Mouse (Mus musculus) cerebellum, adult 2 months (tissue): Measurements from ENCODE around the gene Cpeb3. TPM values are rescaled to one million over a fixed set of nuclear protein-coding genes. Genes with fewer than 3 reads are reported as not detected.
"Not testable (repeated sequence)": the region's sequence is repeated elsewhere in the genome, so short reads cannot be mapped to it uniquely, and the experiment has no call there.

ENCODE experiments used
- DNase-seq, 2 experiments: peaks; one replicate each; pipeline ENCODE4 v3.0.0; 2021
- H3K27ac ChIP-seq: fragments of 200-500 bp; 2 replicates; pipeline ENCODE4 v1.5.1; 2012; ENCODE audit warnings: low read length, control low read depth, inconsistent platforms; ENCODE audit not compliant: insufficient read depth
- H3K27me3 ChIP-seq: fragments of 200-500 bp; 2 replicates; pipeline ENCODE4 v1.6.1; 2012; ENCODE audit warnings: inconsistent platforms, mild to moderate bottlenecking, low read length, moderate library complexity; ENCODE audit not compliant: control insufficient read depth, insufficient read depth
- H3K4me1 ChIP-seq: fragments of 200-500 bp; 2 replicates; pipeline ENCODE4 v1.6.1; 2011; ENCODE audit warnings: low read length; ENCODE audit not compliant: control insufficient read depth, insufficient read depth
- H3K4me3 ChIP-seq: fragments of 200-500 bp; replicated peaks from 2 replicates; pipeline ENCODE3; 2011; ENCODE audit warnings: mild to moderate bottlenecking, low read depth, low read length, control low read depth; ENCODE audit not compliant: insufficient read depth
- CTCF ChIP-seq: fragments of 200-500 bp; IDR thresholded peaks from 2 replicates; pipeline ENCODE4 v1.5.1; 2011; ENCODE audit warnings: low read depth, mild to moderate bottlenecking, control low read depth, low read length, moderate library complexity, borderline replicate concordance; ENCODE audit not compliant: insufficient read depth
- POLR2A ChIP-seq: fragments of 200-500 bp; IDR thresholded peaks from 2 replicates; pipeline ENCODE4 v1.6.1; 2011; ENCODE audit warnings: low read length, control low read depth, borderline replicate concordance; ENCODE audit not compliant: insufficient read depth
- WGBS: fragments of 180-500 bp; shearing (Covaris S2); methylation state at CpG from one replicate; pipeline ENCODE4 v1.1.7; 2018; 5-methylcytosine and 5-hydroxymethylcytosine counted together
- polyA plus RNA-seq: library from polyadenylated mRNA; depleted of rRNA; stranded (reverse); fragments of >200 nt; gene quantifications from 2 replicates; pipeline ENCODE4 v1.2.3, GENCODE M21; 2012

Gene Cpeb3
- polyA plus RNA-seq, 1 experiment = 41.5 TPM

GRCm38 (mm10) chr19:37237712-37238437 lies 29.5 kb upstream of the Cpeb3 start:
- DNase-seq = no peak
- no peak overlapping the region for H3K27ac ChIP-seq
- no peaks in the 10 kb centered on the region for H3K27me3 ChIP-seq
- no peak overlapping the region for H3K4me3 ChIP-seq
- H3K4me1 ChIP-seq = no peaks in the 10 kb centered on the region
- no peak for TF ChIP-seq POLR2A
- TF ChIP-seq CTCF = no peak
- 11% methylated on average over 15 of the region's 15 CpGs for WGBS

GRCm38 (mm10) chr19:37237306-37237705 lies 28.9 kb upstream of the Cpeb3 start:
- no peak for DNase-seq
- no peaks in the 10 kb centered on the region for H3K27me3 ChIP-seq
- no peaks in the 10 kb centered on the region for H3K4me1 ChIP-seq
- TF ChIP-seq CTCF (no peak), POLR2A (no peak)
- H3K4me3 ChIP-seq = no peak overlapping the region
- H3K27ac ChIP-seq = no peak overlapping the region
- 75% methylated on average over 5 of the region's 5 CpGs for WGBS

GRCm38 (mm10) chr19:37235818-37236217 lies 27.4 kb upstream of the Cpeb3 start:
- no peak overlapping the region for H3K27ac ChIP-seq
- WGBS = 54% methylated on average over 8 of the region's 8 CpGs
- H3K4me1 ChIP-seq = no peaks in the 10 kb centered on the region
- TF ChIP-seq POLR2A (no peak), CTCF (no peak)
- no peak for DNase-seq
- no peak overlapping the region for H3K4me3 ChIP-seq
- no peaks in the 10 kb centered on the region for H3K27me3 ChIP-seq

GRCm38 (mm10) chr19:37233561-37234539 lies 25.4 kb upstream of the Cpeb3 start:
- TF ChIP-seq CTCF = 0 out of 2 replicates have a peak, but pooled peaks have one; percentile 20
- no peak for TF ChIP-seq POLR2A
- no peaks in the 10 kb centered on the region for H3K27me3 ChIP-seq
- H3K4me1 ChIP-seq = no peaks in the 10 kb centered on the region
- peak; percentile 37 to 44 for DNase-seq
- no peak overlapping the region for H3K27ac ChIP-seq
- 7% methylated on average over 63 of the region's 63 CpGs for WGBS
- H3K4me3 ChIP-seq = peak overlapping the region; percentile 51

- not testable (repeated sequence) for DNase-seq, H3K27ac ChIP-seq, H3K4me3 ChIP-seq, H3K4me1 ChIP-seq, H3K27me3 ChIP-seq
- 90% methylated on average over 9 of the region's 9 CpGs for WGBS
These were observed 24.2 kb upstream of the Cpeb3 start for GRCm38 (mm10) chr19:37232598-37232997.

GRCm38 (mm10) chr19:37225197-37225862 lies 16.9 kb upstream of the Cpeb3 start:
- Histone ChIP-seq H3K4me3 (no peak overlapping the region), H3K27me3 (no peaks in the 10 kb centered on the region), H3K27ac (no peak overlapping the region), H3K4me1 (no peaks in the 10 kb centered on the region)
- WGBS = 83% methylated on average over 6 of the region's 6 CpGs
- no peak for TF ChIP-seq POLR2A
- no peak for TF ChIP-seq CTCF
- DNase-seq = no peak

GRCm38 (mm10) chr19:37214711-37215110 lies 6.3 kb upstream of the Cpeb3 start:
- H3K27ac ChIP-seq = no peak overlapping the region
- WGBS = 12% methylated on average over 2 of the region's 2 CpGs
- TF ChIP-seq CTCF (no peak), POLR2A (no peak)
- no peak overlapping the region for H3K4me3 ChIP-seq
- H3K4me1 ChIP-seq = no peaks in the 10 kb centered on the region; the same call in 1 of the 2 replicates
- DNase-seq = peak in 1 of 2 experiments; percentile 40
- no peaks in the 10 kb centered on the region for H3K27me3 ChIP-seq
